Mouse (Mus musculus): ENCODE results near the gene Sc5d.

GRCm38 (mm10) chr9:42268371-42268770 lies 4.3 kb upstream of the Sc5d start:
- no peak for TF ChIP-seq CTCF (IDR thresholded peaks at IDR 0.05; ENCODE audit: low read depth)
- no peak for TF ChIP-seq EP300 (IDR thresholded peaks at IDR 0.05; ENCODE audit: low read depth)

All from heart, postnatal 0 days (tissue).